ENCODE assay signal across 20 mouse cellular contexts in the genomic region with DNA sequence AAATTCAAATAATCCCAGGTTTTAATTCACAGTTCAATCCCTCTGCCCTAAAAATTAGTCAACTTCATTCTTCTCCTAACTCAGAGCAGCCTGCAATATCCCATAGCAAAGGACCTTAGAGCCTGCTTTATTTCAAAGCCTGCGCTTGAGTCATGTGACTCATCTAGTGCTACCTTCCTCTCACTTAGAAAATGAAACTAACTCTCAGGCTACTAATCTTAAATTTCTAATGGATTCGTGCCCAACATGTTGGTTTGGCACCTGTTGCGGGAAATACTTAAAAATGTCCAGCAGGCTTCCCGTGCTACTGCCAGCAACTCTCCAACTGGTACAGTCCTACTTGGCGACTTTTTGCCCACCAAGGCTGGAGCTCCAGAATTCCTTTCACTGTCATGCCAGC.
A peak's percentile ranks its signal among the peaks of the same experiment; 100 is the strongest.
DNase-seq lines count a peak whose midpoint lies in the region; TF ChIP-seq lines count a peak whose summit lies in the region.
"Had no signal": no experiment of that assay in that cellular context is flagged by ENCODE, and none has a peak within 500 bp of the region (broad histone marks: within the 10 kb centered on the region; RNA-seq: fewer than 3 reads in every experiment).

No protein-coding gene starts in this region.

- H3K4me3 ChIP-seq in C2C12 (ENCODE audit: insufficient read depth, poor library complexity, severe bottlenecking) (no peak overlapping the region), myocyte (no peak overlapping the region)
- H3K4me3 ChIP-seq: embryonic facial prominence, embryonic 10.5 days; forebrain, embryonic 12.5 days; heart, embryonic 13.5 days had no signal

- no peaks in the 10 kb centered on the region for H3K36me3 ChIP-seq in C2C12 (ENCODE audit: control insufficient read depth, insufficient read depth)
- H3K36me3 ChIP-seq in myocyte (ENCODE audit: control insufficient read depth, insufficient read depth): no peaks in the 10 kb centered on the region
- H3K36me3 ChIP-seq: embryonic facial prominence, embryonic 10.5 days; forebrain, embryonic 12.5 days; heart, embryonic 13.5 days had no signal

- no peaks in the 10 kb centered on the region for H3K79me2 ChIP-seq in C2C12 (ENCODE audit: control insufficient read depth, insufficient read depth)
- no peaks in the 10 kb centered on the region for H3K79me2 ChIP-seq in myocyte (ENCODE audit: control insufficient read depth, insufficient read depth)

- H3K27me3 ChIP-seq in C2C12 (ENCODE audit: control insufficient read depth, insufficient read depth, insufficient read length) (no peaks in the 10 kb centered on the region), myocyte (ENCODE audit: control insufficient read depth, insufficient read depth, insufficient read length) (no peaks in the 10 kb centered on the region)
- H3K27me3 ChIP-seq: forebrain, embryonic 12.5 days; heart, embryonic 13.5 days had no signal

- DNase-seq in heart, postnatal 10 days: peak; percentile 22 to 43
- no peak for DNase-seq in heart, postnatal 25 days (ENCODE audit: low spot score)
- DNase-seq in NIH3T3 (ENCODE audit: low read depth): peak; percentile 1
- no peak for DNase-seq in left cerebral cortex, postnatal 4 days
- no peak for DNase-seq in lung, adult 18-20 months
- no peak for DNase-seq in lung, postnatal 4 days
- DNase-seq: adrenal gland, adult 8-10 months; cerebellum, adult 11 months; gastrocnemius, postnatal 14 days; kidney, adult 18-20 months; kidney, postnatal 10 days; midbrain, embryonic 14.5 days; retina, postnatal 1 day; right cerebral cortex, postnatal 4 days; thymus, postnatal 14 days had no signal

- TF ChIP-seq POLR2A in myocyte (IDR thresholded peaks at IDR 0.05; ENCODE audit: insufficient read length, low read depth): no peak

- H3ac ChIP-seq in C2C12 (ENCODE audit: control insufficient read depth, insufficient read length, low read depth) (no peak overlapping the region), myocyte (ENCODE audit: control insufficient read depth, insufficient read length) (no peak overlapping the region)

- H3K79me3 ChIP-seq in C2C12 (ENCODE audit: low read depth): no peaks in the 10 kb centered on the region

- intact Hi-C loops in heart, postnatal 10 days (cut with DNase I): no loop called here
- intact Hi-C loops in heart, postnatal 25 days (cut with DNase I): no loop called here
- intact Hi-C loops in left cerebral cortex, postnatal 4 days (cut with DNase I): no loop called here

- H3K4me2 ChIP-seq in myocyte (ENCODE audit: low read depth): peak overlapping the region; percentile 57
- H3K4me2 ChIP-seq: forebrain, embryonic 12.5 days; heart, embryonic 13.5 days had no signal

- no peak for TF ChIP-seq CTCF in C2C12 (IDR thresholded peaks at IDR 0.05; ENCODE audit: control insufficient read depth, insufficient read depth, insufficient read length)

TF ChIP-seq in C2C12, 6 proteins besides CTCF, POLR2A, EP300 and RAD21:
- TF ChIP-seq MYOD1 (IDR thresholded peaks at IDR 0.05; ENCODE audit: control insufficient read depth, insufficient read length, low read depth) (no peak), MAX (IDR thresholded peaks at IDR 0.05) (no peak), CEBPB (IDR thresholded peaks at IDR 0.05; ENCODE audit: low read depth) (no peak), MYOG (IDR thresholded peaks at IDR 0.05; ENCODE audit: control insufficient read depth, extremely low read depth, insufficient read length) (no peak), USF1 (IDR thresholded peaks at IDR 0.05; ENCODE audit: low read depth) (peak; percentile 67), FOSL1 (IDR thresholded peaks at IDR 0.05; ENCODE audit: insufficient read depth, low read length, poor library complexity, severe bottlenecking) (no peak)

TF ChIP-seq in myocyte, 11 proteins besides CTCF, POLR2A, EP300 and RAD21:
- TF ChIP-seq USF1 (IDR thresholded peaks at IDR 0.05; ENCODE audit: low read depth) (peak; percentile 69), POLR2AphosphoS2 (IDR thresholded peaks at IDR 0.05; ENCODE audit: insufficient read length, low read depth) (no peak), MYOD1 (IDR thresholded peaks at IDR 0.05; ENCODE audit: control insufficient read depth in 1 of 3, insufficient read length in 2 of 3, low read depth in 2 of 3) (peak in 1 of 3 experiments; percentile 12)

Comparison
In these comparisons a context has a peak if more than half of its experiments do, and no peak if none do; other contexts are left out.
1. DNase-seq: peak in heart, postnatal 10 days (2 of 2) and NIH3T3 (single experiment); none in heart, postnatal 25 days (single experiment), left cerebral cortex, postnatal 4 days (single experiment), lung, adult 18-20 months (0 of 2) and lung, postnatal 4 days (0 of 2).